Mouse (Mus musculus) cortical plate, adult 2 months (tissue): Measurements from ENCODE around the gene Tll1. TPM values are rescaled to one million over a fixed set of nuclear protein-coding genes. Genes with fewer than 3 reads are reported as not detected.

ENCODE experiments used
- H3K27ac ChIP-seq: fragments of 200-500 bp; 2 replicates; pipeline ENCODE4 v1.5.1; 2012; ENCODE audit warnings: low read length, control low read depth, inconsistent platforms; ENCODE audit not compliant: insufficient read depth
- H3K4me1 ChIP-seq: fragments of 200-500 bp; 2 replicates; pipeline ENCODE4 v1.6.1; 2011; ENCODE audit warnings: low read length; ENCODE audit not compliant: control insufficient read depth, insufficient read depth
- H3K4me3 ChIP-seq: fragments of 200-500 bp; 2 replicates; pipeline ENCODE4 v1.5.1; 2011; ENCODE audit warnings: mild to moderate bottlenecking, low read length, control low read depth; ENCODE audit not compliant: insufficient read depth
- CTCF ChIP-seq: fragments of 200-500 bp; IDR thresholded peaks from 2 replicates; pipeline ENCODE4 v1.5.1; 2011; ENCODE audit warnings: mild to moderate bottlenecking, control low read depth, low read length; ENCODE audit not compliant: insufficient read depth; ENCODE audit errors: extremely low read depth
- POLR2A ChIP-seq: fragments of 200-500 bp; IDR thresholded peaks from 2 replicates; pipeline ENCODE4 v1.6.1; 2011; ENCODE audit warnings: mild to moderate bottlenecking, low read length, control low read depth; ENCODE audit not compliant: insufficient read depth; ENCODE audit errors: extremely low read depth
- polyA plus RNA-seq: library from polyadenylated mRNA; depleted of rRNA; stranded (reverse); fragments of >200 nt; gene quantifications from 2 replicates; pipeline ENCODE4 v1.2.3, GENCODE M21; 2012

The Tll1 gene
- polyA plus RNA-seq, 1 experiment: 0.61 TPM

- Histone ChIP-seq H3K27ac (no peak overlapping the region), H3K4me3 (no peak overlapping the region), H3K4me1 (no peaks in the 10 kb centered on the region)
- TF ChIP-seq CTCF (no peak), POLR2A (no peak)
These were observed 7.7 kb downstream of the Tll1 start for GRCm38 (mm10) chr8:64198326-64198725.

GRCm38 (mm10) chr8:64193421-64193820, 12.7 kb downstream of the Tll1 start:
- Histone ChIP-seq H3K27ac (no peak overlapping the region), H3K4me1 (no peaks in the 10 kb centered on the region), H3K4me3 (no peak overlapping the region)
- TF ChIP-seq CTCF (no peak), POLR2A (no peak)

GRCm38 (mm10) chr8:64187881-64188280, 18.2 kb downstream of the Tll1 start:
- Histone ChIP-seq H3K4me3 (no peak overlapping the region), H3K27ac (no peak overlapping the region), H3K4me1 (no peaks in the 10 kb centered on the region)
- no peak for TF ChIP-seq POLR2A
- no peak for TF ChIP-seq CTCF

- H3K4me3 ChIP-seq: no peak overlapping the region
- no peak for TF ChIP-seq POLR2A
- TF ChIP-seq CTCF: no peak
- no peak overlapping the region for H3K27ac ChIP-seq
- no peaks in the 10 kb centered on the region for H3K4me1 ChIP-seq
These were observed 29.1 kb downstream of the Tll1 start for GRCm38 (mm10) chr8:64176931-64177330.

- H3K4me3 ChIP-seq: no peak overlapping the region
- no peak for TF ChIP-seq POLR2A
- no peak for TF ChIP-seq CTCF
- no peaks in the 10 kb centered on the region for H3K4me1 ChIP-seq
- H3K27ac ChIP-seq: no peak overlapping the region
These were observed 31.2 kb downstream of the Tll1 start for GRCm38 (mm10) chr8:64174916-64175315.

- Histone ChIP-seq H3K4me1 (no peaks in the 10 kb centered on the region), H3K27ac (no peak overlapping the region), H3K4me3 (no peak overlapping the region)
- TF ChIP-seq CTCF: no peak
- no peak for TF ChIP-seq POLR2A
These were observed 32.3 kb downstream of the Tll1 start for GRCm38 (mm10) chr8:64173759-64174158.

GRCm38 (mm10) chr8:64152899-64153891, 52.9 kb downstream of the Tll1 start:
- H3K4me3 ChIP-seq: no peak overlapping the region
- TF ChIP-seq CTCF (no peak), POLR2A (no peak)
- H3K27ac ChIP-seq: no peak overlapping the region
- H3K4me1 ChIP-seq: 0 out of 2 replicates have a peak, but pooled peaks cover 2% of the 10 kb centered on the region

- Histone ChIP-seq H3K27ac (no peak overlapping the region), H3K4me3 (no peak overlapping the region), H3K4me1 (0 out of 2 replicates have a peak, but pooled peaks cover 2% of the 10 kb centered on the region)
- TF ChIP-seq POLR2A (no peak), CTCF (no peak)
These were observed 53.8 kb downstream of the Tll1 start for GRCm38 (mm10) chr8:64152216-64152804.

- TF ChIP-seq POLR2A (no peak), CTCF (no peak)
- no peak overlapping the region for H3K27ac ChIP-seq
- H3K4me1 ChIP-seq: no peaks in the 10 kb centered on the region
- H3K4me3 ChIP-seq: no peak overlapping the region
These were observed 69.5 kb downstream of the Tll1 start for GRCm38 (mm10) chr8:64136593-64136992.

GRCm38 (mm10) chr8:64107190-64107589, 98.9 kb downstream of the Tll1 start:
- H3K27ac ChIP-seq: no peak overlapping the region
- TF ChIP-seq CTCF (no peak), POLR2A (no peak)
- no peak overlapping the region for H3K4me3 ChIP-seq
- H3K4me1 ChIP-seq: no peaks in the 10 kb centered on the region
